Mouse (Mus musculus): ENCODE results near the gene Gm10401. TPM values are rescaled to one million over a fixed set of nuclear protein-coding genes. Genes with fewer than 3 reads are reported as not detected.

Gene Gm10401
- total RNA-seq, 2 experiments from 2014 or later, result not detected

DNA sequence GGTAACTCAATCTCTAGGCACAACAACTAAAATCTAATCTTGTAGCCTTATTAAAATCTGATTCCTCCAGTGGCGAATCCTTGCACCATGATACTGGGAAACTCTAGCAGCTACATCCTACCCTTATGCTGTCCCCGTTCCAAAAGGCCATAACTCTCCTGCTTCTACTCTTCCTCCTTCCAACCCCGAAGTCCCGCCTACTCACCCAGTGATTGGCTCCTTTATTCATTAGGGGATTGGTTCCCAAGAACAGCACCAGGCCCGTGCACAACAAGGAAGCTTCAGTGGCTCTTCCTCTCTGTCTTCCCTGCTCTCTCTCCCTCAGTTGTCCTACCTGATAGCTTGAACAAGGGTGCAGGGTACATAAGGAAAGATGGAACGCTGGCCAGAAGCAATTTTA, 47.3 kb downstream of the Gm10401 start:
- no peak for DNase-seq (ENCODE audit: extremely low spot score in 1 of 2, low spot score in 2 of 2)
- intact Hi-C loops (cut with DNase I), result no loop called here

DNA sequence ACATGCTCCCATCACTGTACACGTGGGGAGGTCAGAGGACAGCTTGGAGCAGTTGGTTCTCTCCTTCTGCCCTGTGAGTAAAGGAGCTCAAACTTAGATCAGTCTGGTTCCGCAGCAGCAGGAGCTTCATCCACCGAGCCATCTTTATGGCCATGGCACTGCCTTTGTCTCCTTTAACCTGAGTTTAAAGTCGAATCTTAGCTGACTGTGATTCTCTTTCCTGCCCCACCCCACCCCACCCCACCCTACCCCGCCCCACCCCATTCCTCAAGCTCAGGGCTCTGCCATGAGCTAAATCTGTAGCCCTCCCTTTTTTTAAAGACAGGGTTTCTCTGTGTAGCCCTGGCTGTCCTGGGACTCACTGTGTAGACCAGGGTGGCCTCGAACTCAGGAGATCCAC, 48.4 kb downstream of the Gm10401 start:
- intact Hi-C loops (cut with DNase I), result no loop called here
- no peak for DNase-seq (ENCODE audit: extremely low spot score in 1 of 2, low spot score in 2 of 2)

Other genes starting within 250 kb of the Gm10401 start
- gene 4930519G04Rik, start 244.6 kb downstream of the Gm10401 start, total RNA-seq (2021), result not detected
- gene Gm9936, start 239.6 kb downstream of the Gm10401 start, total RNA-seq (2021), result 1 to 10 TPM; 1.3 to 2.0 TPM
- 1 to 10 TPM in 1 of 2 experiments, under 1 TPM in 1; 0.43 to 1.1 TPM for gene Oasl2, start 201.4 kb downstream of the Gm10401 start, total RNA-seq (2021)
- not detected for gene Oasl1, start 175.1 kb downstream of the Gm10401 start, total RNA-seq (2021)
- gene 2210016L21Rik, start 156.1 kb downstream of the Gm10401 start, total RNA-seq (2021), result 100 to 1,000 TPM; 203 to 206 TPM
- gene Hnf1a, start 127.2 kb downstream of the Gm10401 start, total RNA-seq (2021), result not detected
- 100 to 1,000 TPM; 112 to 115 TPM for gene Sppl3, start 87.2 kb downstream of the Gm10401 start, total RNA-seq (2021)
- gene Acads, start 21.1 kb upstream of the Gm10401 start, total RNA-seq (2021), result 1 to 10 TPM; 4.9 to 5.8 TPM
- 10 to 100 TPM; 22.5 to 27.2 TPM for gene Unc119b, start 36.7 kb upstream of the Gm10401 start, total RNA-seq (2021)
- gene Mlec, start 59.9 kb upstream of the Gm10401 start, total RNA-seq (2021), result 10 to 100 TPM; 68.0 to 72.3 TPM
- 100 to 1,000 TPM; 109 to 111 TPM for gene Cabp1, start 96.1 kb upstream of the Gm10401 start, total RNA-seq (2021)
- gene Pop5, start 137.5 kb upstream of the Gm10401 start, total RNA-seq (2021), result 10 to 100 TPM; 35.5 to 35.7 TPM
- gene Rnf10, start 174.6 kb upstream of the Gm10401 start, total RNA-seq (2021), result 100 to 1,000 TPM; 256 to 269 TPM
- 10 to 100 TPM; 36.4 to 37.1 TPM for gene Coq5, start 181.4 kb upstream of the Gm10401 start, total RNA-seq (2021)
- gene Dynll1, start 202.7 kb upstream of the Gm10401 start, total RNA-seq (2021), result 100 to 1,000 TPM; 702 to 749 TPM
- 10 to 100 TPM; 59.6 to 64.6 TPM for gene Srsf9, start 228.9 kb upstream of the Gm10401 start, total RNA-seq (2021)
- gene Gatc, start 242.9 kb upstream of the Gm10401 start, total RNA-seq (2021), result 10 to 100 TPM; 23.8 to 25.5 TPM
- 10 to 100 TPM; 30.3 to 32.8 TPM for gene Triap1, start 242.9 kb upstream of the Gm10401 start, total RNA-seq (2021)